Mouse (Mus musculus) cortical plate, adult 2 months (tissue): Measurements from ENCODE around the gene Lnx1.

Experiments
- CTCF ChIP-seq: fragments of 200-500 bp; IDR thresholded peaks from 2 replicates; pipeline ENCODE4 v1.5.1; 2011; ENCODE audit warnings: mild to moderate bottlenecking, control low read depth, low read length; ENCODE audit not compliant: insufficient read depth; ENCODE audit errors: extremely low read depth
- POLR2A ChIP-seq: fragments of 200-500 bp; IDR thresholded peaks from 2 replicates; pipeline ENCODE4 v1.6.1; 2011; ENCODE audit warnings: mild to moderate bottlenecking, low read length, control low read depth; ENCODE audit not compliant: insufficient read depth; ENCODE audit errors: extremely low read depth

DNA sequence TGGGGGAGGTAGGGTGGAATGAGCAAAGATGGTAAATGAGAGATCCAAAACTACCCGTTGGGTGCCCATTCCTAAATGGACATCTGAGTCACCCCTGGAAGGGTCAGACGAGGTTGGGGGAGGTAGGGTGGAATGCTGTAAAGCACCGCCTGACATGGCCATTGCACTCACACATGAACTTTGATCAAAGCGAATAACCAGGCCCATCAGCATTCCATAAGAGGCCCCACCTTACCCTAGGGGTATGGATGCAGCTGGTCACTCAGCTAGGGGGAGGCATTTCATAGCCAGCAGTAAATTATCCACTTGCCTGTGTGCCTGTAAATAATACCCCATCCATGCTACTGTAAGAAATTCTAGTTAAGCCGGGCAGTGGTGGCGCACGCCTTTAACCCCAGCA lies 113.6 kb downstream of the Lnx1 start:
- no peak for TF ChIP-seq CTCF
- no peak for TF ChIP-seq POLR2A
